Comparison of ENCODE assay signal across 15 mouse cellular contexts in the genomic region with DNA sequence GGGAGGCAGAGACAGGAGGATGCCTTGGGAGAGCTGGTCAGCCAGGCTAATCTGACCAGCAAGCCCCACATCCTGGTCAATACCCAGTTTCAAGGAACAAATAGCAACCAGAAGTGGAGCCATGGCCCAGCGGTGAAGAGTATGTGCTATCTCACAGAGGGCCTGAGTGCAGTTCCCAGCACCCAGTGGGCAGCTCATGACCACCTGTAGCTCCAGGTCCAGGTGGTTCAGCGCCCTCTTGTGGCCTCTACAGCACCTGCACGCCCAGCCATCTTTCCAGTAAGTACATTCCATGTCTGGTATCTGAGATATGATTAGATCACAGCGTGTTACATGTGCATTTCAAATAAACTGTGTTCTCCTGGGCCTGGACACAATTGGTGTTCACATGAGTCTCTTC. TPM values are rescaled to one million over a fixed set of nuclear protein-coding genes. Genes with fewer than 3 reads are reported as not detected.
DNase-seq lines count a peak whose midpoint lies in the region; ATAC-seq and TF ChIP-seq lines count a peak whose summit lies in the region.
"Had no signal": no experiment of that assay in that cellular context is flagged by ENCODE, and none has a peak within 500 bp of the region (broad histone marks: within the 10 kb centered on the region; RNA-seq: fewer than 3 reads in every experiment).

No protein-coding gene starts in this region.

- no peak overlapping the region for H3K9ac ChIP-seq in heart, adult 2 months (ENCODE audit: low read depth, low read length)
- H3K9ac ChIP-seq in liver, embryonic 14.5 days (replicated peaks): no peak overlapping the region
- no peak overlapping the region for H3K9ac ChIP-seq in liver, embryonic 12.5 days
- no peak overlapping the region for H3K9ac ChIP-seq in forebrain, embryonic 14.5 days (ENCODE audit: low read length)
- H3K9ac ChIP-seq: hindbrain, embryonic 12.5 days; lung, embryonic 15.5 days; neural tube, embryonic 12.5 days had no signal

- no peaks in the 10 kb centered on the region for H3K27me3 ChIP-seq in heart, adult 2 months (ENCODE audit: control insufficient read depth, insufficient read depth, low read length)
- H3K27me3 ChIP-seq in liver, embryonic 14.5 days (ENCODE audit: control insufficient read depth, insufficient read depth, low read length): no peaks in the 10 kb centered on the region
- H3K27me3 ChIP-seq in liver, embryonic 12.5 days (replicated peaks): no peaks in the 10 kb centered on the region
- no peaks in the 10 kb centered on the region for H3K27me3 ChIP-seq in E14TG2a.4 (ENCODE audit: insufficient read depth, low read length)
- H3K27me3 ChIP-seq in forebrain, embryonic 14.5 days (replicated peaks; ENCODE audit: control insufficient read depth, insufficient read depth, low read length): no peaks in the 10 kb centered on the region
- H3K27me3 ChIP-seq: lung, embryonic 15.5 days; neural tube, embryonic 12.5 days had no signal

- peaks cover 4% of the 10 kb centered on the region for H3K4me1 ChIP-seq in heart, adult 2 months (ENCODE audit: control insufficient read depth, insufficient read depth, low read length)
- peaks cover 5 to 16% of the 10 kb centered on the region in 2 experiments for H3K4me1 ChIP-seq in liver, embryonic 14.5 days (replicated peaks; ENCODE audit: control insufficient read depth in 2 of 2, insufficient read depth in 2 of 2, low read length in 1 of 2)
- peaks cover 41% of the 10 kb centered on the region for H3K4me1 ChIP-seq in liver, embryonic 12.5 days
- peaks cover 79% of the 10 kb centered on the region for H3K4me1 ChIP-seq in E14TG2a.4 (replicated peaks; ENCODE audit: low read depth, low read length)
- H3K4me1 ChIP-seq in forebrain, embryonic 14.5 days (ENCODE audit: control insufficient read depth, insufficient read depth, low read length): peaks cover 2% of the 10 kb centered on the region; the same call in 1 of the 2 replicates

- H3K4me3 ChIP-seq in heart, adult 2 months: no peak overlapping the region
- no peak overlapping the region for H3K4me3 ChIP-seq in liver, embryonic 14.5 days (ENCODE audit: insufficient read depth in 1 of 2, low read depth in 2 of 2, low read length in 2 of 2)
- H3K4me3 ChIP-seq in liver, embryonic 12.5 days: no peak overlapping the region
- no peak overlapping the region for H3K4me3 ChIP-seq in E14TG2a.4 (replicated peaks; ENCODE audit: low read length)
- H3K4me3 ChIP-seq in forebrain, embryonic 14.5 days (ENCODE audit: low read depth, low read length): no peak overlapping the region
- H3K4me3 ChIP-seq: hindbrain, embryonic 12.5 days; lung, embryonic 15.5 days; megakaryocyte, embryonic 14.5 days; neural tube, embryonic 12.5 days had no signal

- intact Hi-C loops in heart, adult 2 months (cut with DNase I): no loop called here

- H3K36me3 ChIP-seq in heart, adult 2 months (ENCODE audit: control insufficient read depth, insufficient read depth, low read length): no peaks in the 10 kb centered on the region
- H3K36me3 ChIP-seq in liver, embryonic 14.5 days (replicated peaks; ENCODE audit: control insufficient read depth, insufficient read depth, low read depth): no peaks in the 10 kb centered on the region
- H3K36me3 ChIP-seq in liver, embryonic 12.5 days: peaks cover 37% of the 10 kb centered on the region
- peaks cover 50% of the 10 kb centered on the region for H3K36me3 ChIP-seq in E14TG2a.4 (ENCODE audit: insufficient read depth, low read length)
- peaks cover 27% of the 10 kb centered on the region for H3K36me3 ChIP-seq in forebrain, embryonic 14.5 days (ENCODE audit: control insufficient read depth, insufficient read depth, low read length)

- H3K9me3 ChIP-seq in liver, embryonic 14.5 days (ENCODE audit: control insufficient read depth, low read length): no peaks in the 10 kb centered on the region
- no peaks in the 10 kb centered on the region for H3K9me3 ChIP-seq in liver, embryonic 12.5 days (replicated peaks)
- no peaks in the 10 kb centered on the region for H3K9me3 ChIP-seq in E14TG2a.4 (ENCODE audit: low read length)
- H3K9me3 ChIP-seq in forebrain, embryonic 14.5 days (replicated peaks; ENCODE audit: control insufficient read depth, low read length): no peaks in the 10 kb centered on the region
- H3K9me3 ChIP-seq: hindbrain, embryonic 12.5 days; lung, embryonic 15.5 days; neural tube, embryonic 12.5 days had no signal

- TF ChIP-seq POLR2A in heart, adult 2 months (IDR thresholded peaks at IDR 0.05; ENCODE audit: insufficient read depth, low read depth, low read length): no peak

- DNase-seq in heart, adult 2 months: no peak
- no peak for DNase-seq in heart, postnatal 4 days
- DNase-seq in liver, embryonic 14.5 days (ENCODE audit: low read depth in 3 of 3, low spot score in 3 of 3): no peak
- peak; percentile 68 for DNase-seq in R1 (ENCODE audit: low read depth, low spot score)
- DNase-seq in forebrain, embryonic 14.5 days (ENCODE audit: low spot score): no peak
- DNase-seq: cerebellum, postnatal 10 days; gastrocnemius, postnatal 36 days; thymus, adult 18-20 months had no signal

- no peak overlapping the region for H3K4me2 ChIP-seq in liver, embryonic 14.5 days (ENCODE audit: low read depth)
- H3K4me2 ChIP-seq in liver, embryonic 12.5 days: no peak overlapping the region
- H3K4me2 ChIP-seq in forebrain, embryonic 14.5 days (ENCODE audit: low read length): no peak overlapping the region
- H3K4me2 ChIP-seq: hindbrain, embryonic 12.5 days; lung, embryonic 15.5 days; neural tube, embryonic 12.5 days had no signal

- no peaks in the 10 kb centered on the region for H3K79me2 ChIP-seq in heart, adult 2 months (replicated peaks; ENCODE audit: control insufficient read depth, insufficient read depth, low read length)

- TF ChIP-seq CTCF in heart, adult 2 months (IDR thresholded peaks at IDR 0.05): peak; percentile 29
- peak; percentile 74 for TF ChIP-seq CTCF in liver, embryonic 14.5 days (IDR thresholded peaks at IDR 0.05; ENCODE audit: low read depth)
- TF ChIP-seq CTCF in E14TG2a.4 (conservative IDR thresholded peaks at IDR 0.05; ENCODE audit: low read length): peak; percentile 83

- WGBS in heart, adult 2 months: 76% methylated on average over 4 of the region's 4 CpGs
- 65% methylated on average over 4 of the region's 4 CpGs for WGBS in liver, embryonic 14.5 days (ENCODE audit: insufficient replicate concordance)
- WGBS in liver, embryonic 12.5 days (ENCODE audit: insufficient replicate concordance): 66% methylated on average over 4 of the region's 4 CpGs
- WGBS in forebrain, embryonic 14.5 days: 79% methylated on average over 4 of the region's 4 CpGs

- no peak for ATAC-seq in liver, embryonic 14.5 days (ENCODE audit: insufficient read depth)
- no peak for ATAC-seq in liver, embryonic 12.5 days
- ATAC-seq in forebrain, embryonic 14.5 days: no peak
- ATAC-seq in erythroid progenitor cell, adult 5-6 weeks (replicated peaks; ENCODE audit: low FRiP score, poor library complexity, severe bottlenecking): no peak

- H3K27ac ChIP-seq in heart, adult 2 months: no peak overlapping the region
- H3K27ac ChIP-seq in liver, embryonic 14.5 days: no peak overlapping the region
- H3K27ac ChIP-seq in liver, embryonic 12.5 days: no peak overlapping the region
- H3K27ac ChIP-seq in forebrain, embryonic 14.5 days (ENCODE audit: low read depth, low read length): no peak overlapping the region
- H3K27ac ChIP-seq: hindbrain, embryonic 12.5 days; lung, embryonic 15.5 days; neural tube, embryonic 12.5 days had no signal

- no peak for TF ChIP-seq EP300 in heart, adult 2 months (IDR thresholded peaks at IDR 0.05; ENCODE audit: insufficient read depth, low read depth, low read length)
- no peak for TF ChIP-seq EP300 in liver, embryonic 14.5 days (IDR thresholded peaks at IDR 0.05; ENCODE audit: low read depth)

RNA-seq across cellular contexts. Expression of a gene that starts 5.9 kb away (rescaled TPM):
- 10 to 100 TPM; 24.6 to 27.9 TPM for total RNA-seq in heart, adult 2 months (2021)
- polyA plus RNA-seq in heart, adult 2 months (2012; rRNA removed): 52.2 and 64.5 TPM in 2 replicates
- 10 to 100 TPM; 88.0 to 90.9 TPM for total RNA-seq in heart, postnatal 4 days (2021)
- polyA plus RNA-seq in liver, embryonic 14.5 days (2012; rRNA removed): 20.1 and 20.6 TPM in 2 replicates
- 19.2 and 21.5 TPM in 2 replicates for polyA plus RNA-seq in liver, embryonic 14.5 days (2014; fragmentation: Nextera tagmentation; extraction: Ambion mirVana)
- 69.1 and 70.9 TPM in 2 replicates for polyA plus RNA-seq in liver, embryonic 12.5 days (2016; fragmentation: Nextera tagmentation; extraction: Ambion mirVana)
- 67.4 and 73.9 TPM in 2 replicates for polyA plus RNA-seq in forebrain, embryonic 14.5 days (2014; fragmentation: Nextera tagmentation; extraction: Ambion mirVana)
- total RNA-seq in erythroid progenitor cell, adult 5-6 weeks (2015; ENCODE audit: low replicate concordance): 1.1 and 8.8 TPM in 2 replicates
- total RNA-seq in erythroid progenitor cell, adult 5-6 weeks (2017; ENCODE audit: low replicate concordance): 1.9 and 4.0 TPM in 2 replicates

RNA-seq across cellular contexts. Expression of a gene that starts 17.6 kb away (rescaled TPM):
- 10 to 100 TPM; 60.3 to 67.5 TPM for total RNA-seq in heart, adult 2 months (2021)
- 82.8 and 100 TPM in 2 replicates for polyA plus RNA-seq in heart, adult 2 months (2012; rRNA removed)
- total RNA-seq in heart, postnatal 4 days (2021): 10 to 100 TPM; 35.3 to 41.1 TPM
- 14.9 and 16.3 TPM in 2 replicates for polyA plus RNA-seq in liver, embryonic 14.5 days (2012; rRNA removed)
- polyA plus RNA-seq in liver, embryonic 14.5 days (2014; fragmentation: Nextera tagmentation; extraction: Ambion mirVana): 35.5 and 35.6 TPM in 2 replicates
- 26.6 and 26.9 TPM in 2 replicates for polyA plus RNA-seq in liver, embryonic 12.5 days (2016; fragmentation: Nextera tagmentation; extraction: Ambion mirVana)
- polyA plus RNA-seq in forebrain, embryonic 14.5 days (2014; fragmentation: Nextera tagmentation; extraction: Ambion mirVana): 20.3 and 26.9 TPM in 2 replicates
- total RNA-seq in erythroid progenitor cell, adult 5-6 weeks (2015; ENCODE audit: low replicate concordance): 10.5 TPM in 2 replicates
- total RNA-seq in erythroid progenitor cell, adult 5-6 weeks (2017; ENCODE audit: low replicate concordance): 8.3 and 9.7 TPM in 2 replicates

RNA-seq across cellular contexts. Expression of a gene that starts 23.6 kb away (rescaled TPM):
- 1 to 10 TPM; 5.5 to 6.2 TPM for total RNA-seq in heart, adult 2 months (2021)
- 19.8 and 23.6 TPM in 2 replicates for polyA plus RNA-seq in heart, adult 2 months (2012; rRNA removed)
- total RNA-seq in heart, postnatal 4 days (2021): 10 to 100 TPM in 1 of 2 experiments, 1 to 10 TPM in 1; 9.5 to 10.2 TPM
- 8.5 and 10.1 TPM in 2 replicates for polyA plus RNA-seq in liver, embryonic 14.5 days (2012; rRNA removed)
- 6.2 and 7.3 TPM in 2 replicates for polyA plus RNA-seq in liver, embryonic 14.5 days (2014; fragmentation: Nextera tagmentation; extraction: Ambion mirVana)
- 8.5 and 8.6 TPM in 2 replicates for polyA plus RNA-seq in liver, embryonic 12.5 days (2016; fragmentation: Nextera tagmentation; extraction: Ambion mirVana)
- 12.0 and 13.4 TPM in 2 replicates for polyA plus RNA-seq in forebrain, embryonic 14.5 days (2014; fragmentation: Nextera tagmentation; extraction: Ambion mirVana)
- 2.9 and 8.8 TPM in 2 replicates for total RNA-seq in erythroid progenitor cell, adult 5-6 weeks (2015; ENCODE audit: low replicate concordance)
- total RNA-seq in erythroid progenitor cell, adult 5-6 weeks (2017; ENCODE audit: low replicate concordance): 0.91 and 6.8 TPM in 2 replicates

RNA-seq across cellular contexts. Expression of a gene that starts 23.9 kb away (rescaled TPM):
- total RNA-seq in heart, adult 2 months (2021): 10 to 100 TPM; 27.0 to 29.3 TPM
- polyA plus RNA-seq in heart, adult 2 months (2012; rRNA removed): 41.7 and 43.6 TPM in 2 replicates
- total RNA-seq in heart, postnatal 4 days (2021): 10 to 100 TPM; 31.7 to 34.6 TPM
- polyA plus RNA-seq in liver, embryonic 14.5 days (2012; rRNA removed): 24.5 and 26.4 TPM in 2 replicates
- polyA plus RNA-seq in liver, embryonic 14.5 days (2014; fragmentation: Nextera tagmentation; extraction: Ambion mirVana): 23.1 and 27.4 TPM in 2 replicates
- 31.6 and 38.7 TPM in 2 replicates for polyA plus RNA-seq in liver, embryonic 12.5 days (2016; fragmentation: Nextera tagmentation; extraction: Ambion mirVana)
- polyA plus RNA-seq in forebrain, embryonic 14.5 days (2014; fragmentation: Nextera tagmentation; extraction: Ambion mirVana): 70.4 and 71.8 TPM in 2 replicates
- 24.5 and 30.6 TPM in 2 replicates for total RNA-seq in erythroid progenitor cell, adult 5-6 weeks (2015; ENCODE audit: low replicate concordance)
- total RNA-seq in erythroid progenitor cell, adult 5-6 weeks (2017; ENCODE audit: low replicate concordance): 32.7 and 54.0 TPM in 2 replicates

RNA-seq across cellular contexts. Expression of a gene that starts 33.4 kb away (rescaled TPM):
- 10 to 100 TPM; 22.4 to 23.0 TPM for total RNA-seq in heart, adult 2 months (2021)
- 4.9 and 7.1 TPM in 2 replicates for polyA plus RNA-seq in heart, adult 2 months (2012; rRNA removed)
- total RNA-seq in heart, postnatal 4 days (2021): 10 to 100 TPM; 35.4 to 36.7 TPM
- 1.8 and 2.6 TPM in 2 replicates for polyA plus RNA-seq in liver, embryonic 14.5 days (2012; rRNA removed)
- polyA plus RNA-seq in liver, embryonic 14.5 days (2014; fragmentation: Nextera tagmentation; extraction: Ambion mirVana): 1.9 and 2.2 TPM in 2 replicates
- 3.0 and 4.1 TPM in 2 replicates for polyA plus RNA-seq in liver, embryonic 12.5 days (2016; fragmentation: Nextera tagmentation; extraction: Ambion mirVana)
- polyA plus RNA-seq in forebrain, embryonic 14.5 days (2014; fragmentation: Nextera tagmentation; extraction: Ambion mirVana): 13.6 and 16.0 TPM in 2 replicates
- total RNA-seq in erythroid progenitor cell, adult 5-6 weeks (2015; ENCODE audit: low replicate concordance): 3.6 and 6.7 TPM in 2 replicates
- 0.13 and 0.23 TPM in 2 replicates for total RNA-seq in erythroid progenitor cell, adult 5-6 weeks (2017; ENCODE audit: low replicate concordance)

Comparison
In these comparisons a context has a peak if more than half of its experiments do, and no peak if none do; other contexts are left out.
1. CTCF ChIP-seq: peak in every context shown above with its lines; median percentile 83 in E14TG2a.4; 74 in liver, embryonic 14.5 days; 29 in heart, adult 2 months.